Mouse (Mus musculus): Measurements from ENCODE around the gene Smyd1.

Gene Smyd1

GRCm38 (mm10) chr6:71257375-71257774 is 64.7 kb downstream of the Smyd1 start:
- no peak for DNase-seq

DNA sequence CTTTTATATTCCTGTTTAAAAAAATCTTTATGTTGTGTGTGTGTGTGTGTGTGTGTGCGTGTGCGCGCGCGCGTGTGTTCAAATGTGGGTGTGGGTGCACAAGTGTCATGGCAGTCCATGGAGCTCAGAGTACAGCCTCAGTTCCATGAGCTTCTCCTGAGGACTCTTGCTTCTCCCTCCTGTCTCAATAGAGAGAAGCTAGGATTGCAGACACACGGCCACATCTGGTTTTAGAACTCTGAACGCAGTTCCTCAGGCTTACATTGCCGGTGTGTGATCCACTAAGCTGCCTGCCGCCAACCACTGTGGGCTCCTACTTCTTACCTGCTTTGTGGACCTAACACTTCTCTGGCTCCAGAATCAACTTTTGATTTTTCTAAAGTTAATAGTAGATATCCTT is 65.9 kb downstream of the Smyd1 start:
- no peak for DNase-seq

GRCm38 (mm10) chr6:71254456-71254855 is 67.6 kb downstream of the Smyd1 start:
- no peak for DNase-seq

GRCm38 (mm10) chr6:71250951-71251350 is 71.1 kb downstream of the Smyd1 start:
- DNase-seq: no peak

DNA sequence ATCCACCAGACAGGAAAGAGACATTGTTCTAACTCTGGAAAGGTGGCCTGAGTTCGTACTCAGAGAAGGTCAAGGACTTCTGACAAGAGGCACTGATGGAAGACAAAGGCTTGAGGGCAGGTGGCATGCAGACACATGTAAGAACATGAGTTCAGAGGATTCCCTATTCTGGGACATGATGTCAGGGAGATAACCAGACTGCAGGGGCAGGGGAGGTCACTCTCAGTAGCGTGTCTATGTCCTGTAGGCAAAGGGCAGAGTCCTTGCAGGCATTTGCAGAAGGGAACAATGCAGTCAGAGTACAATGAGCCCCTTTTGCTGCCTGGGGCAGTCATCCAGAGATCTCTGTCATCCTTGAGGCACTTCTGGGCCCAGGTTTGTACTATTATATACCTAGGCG is 72.4 kb downstream of the Smyd1 start:
- no peak for DNase-seq

- DNase-seq: no peak
Measured at GRCm38 (mm10) chr6:71248420-71248819, 73.6 kb downstream of the Smyd1 start.

DNA sequence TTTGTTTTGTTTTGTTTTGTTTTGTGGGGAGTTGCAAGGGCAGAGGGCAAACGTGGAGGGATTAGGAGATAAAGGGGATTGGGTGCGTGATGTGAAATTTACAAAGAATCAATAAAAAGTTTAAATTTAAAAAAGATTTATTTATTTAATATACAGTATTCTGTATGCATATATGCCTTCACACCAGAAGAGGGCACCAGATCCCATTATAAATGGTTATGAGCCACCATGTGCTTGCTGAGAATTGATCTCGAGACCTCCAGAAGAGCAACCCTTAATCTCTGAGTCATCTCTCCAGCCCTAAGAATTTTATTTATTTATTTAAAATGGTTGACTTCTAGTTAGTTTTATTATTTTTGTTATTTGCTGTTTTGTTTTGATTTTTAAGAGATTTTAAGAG is 78.8 kb downstream of the Smyd1 start:
- no peak for DNase-seq

DNA sequence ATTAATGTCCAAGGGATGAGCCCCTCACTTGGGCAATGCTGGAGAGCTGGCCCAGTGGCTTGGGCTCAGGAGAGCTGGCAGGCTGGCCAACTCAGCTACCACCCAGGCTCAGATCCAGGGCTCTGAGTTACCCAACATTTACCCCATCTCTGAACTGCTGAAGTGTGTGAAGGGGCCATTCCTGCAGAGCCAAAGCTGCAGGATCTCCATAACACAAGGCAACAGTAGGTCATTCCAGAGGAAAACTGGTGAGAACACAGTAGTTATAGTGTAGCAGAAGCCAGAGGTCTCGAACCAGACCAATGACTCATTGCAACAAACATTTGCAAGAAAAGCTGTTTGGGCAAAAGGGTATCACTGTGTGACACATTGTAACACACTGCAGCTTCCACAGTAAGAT is 79.2 kb downstream of the Smyd1 start:
- DNase-seq: no peak

DNA sequence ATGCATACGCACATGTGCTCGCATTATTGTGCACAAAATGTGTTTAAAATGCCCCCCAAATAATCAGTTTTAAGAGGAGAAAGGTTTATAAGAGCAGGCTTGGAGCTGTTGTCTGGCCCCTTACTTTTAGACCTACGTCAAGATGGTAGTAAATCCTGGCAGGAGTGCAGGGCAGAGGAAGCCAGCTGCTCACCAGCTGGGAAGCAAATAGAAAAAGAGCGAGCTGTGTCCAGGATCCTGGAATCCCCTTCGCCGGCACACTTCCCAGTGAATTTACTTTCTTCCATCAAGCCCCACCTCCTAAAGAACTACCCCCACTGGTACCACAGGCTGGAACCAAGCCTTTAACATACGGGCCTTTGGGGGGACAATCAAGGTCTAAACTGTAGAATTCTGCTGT is 81.2 kb downstream of the Smyd1 start:
- no peak for DNase-seq

DNA sequence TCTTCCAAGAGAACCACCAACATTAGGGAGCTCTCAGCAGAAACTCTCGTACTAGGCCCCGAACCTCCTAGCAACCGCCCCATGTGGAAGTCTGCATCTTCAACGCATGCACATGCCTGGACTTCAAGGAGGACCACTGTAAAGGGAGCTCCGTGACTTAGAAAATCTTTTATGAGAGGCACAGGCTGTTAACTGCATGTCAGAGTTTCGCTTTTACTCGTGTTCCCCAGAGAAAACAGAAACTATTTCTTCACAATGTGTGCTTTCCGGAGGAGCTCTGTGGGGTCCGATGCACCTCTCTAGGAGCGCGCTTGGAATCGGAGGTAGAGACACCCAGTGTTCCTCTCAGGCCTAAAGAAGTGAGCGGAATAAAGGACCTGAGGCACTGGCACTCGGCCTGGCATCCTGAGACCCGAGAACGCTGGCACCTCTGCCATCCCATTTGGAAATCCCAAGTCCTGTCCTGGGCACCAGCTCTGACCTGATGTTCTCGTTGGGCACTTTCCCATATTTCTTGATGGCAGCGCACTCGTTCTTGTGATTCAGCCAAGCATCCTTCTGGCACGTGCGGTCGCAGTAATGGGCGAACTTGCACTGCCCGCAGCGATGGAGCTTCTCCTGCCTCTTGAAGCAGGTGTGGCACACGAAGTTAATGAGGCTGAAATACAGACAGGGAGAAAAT is 82.8 kb downstream of the Smyd1 start:
- DNase-seq: no peak

DNA sequence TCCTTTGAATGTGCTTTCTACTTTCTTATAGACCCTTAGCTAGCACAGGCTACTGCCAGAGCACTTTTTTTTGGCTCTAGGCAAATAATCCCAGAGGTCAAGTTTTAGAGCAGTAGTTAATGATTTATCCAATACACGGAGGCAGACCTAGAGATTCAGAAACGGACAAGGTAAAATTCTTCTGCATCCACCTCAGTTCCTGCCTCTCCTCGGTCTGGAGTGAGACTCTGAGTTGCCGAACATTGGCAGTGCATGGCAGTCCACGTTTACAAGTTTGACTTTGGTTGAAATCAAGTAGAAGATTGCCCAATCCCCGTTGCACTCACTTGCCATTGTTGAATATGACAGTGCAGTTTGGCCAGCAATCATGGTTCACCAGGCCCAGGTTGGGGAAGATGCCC is 85.0 kb downstream of the Smyd1 start:
- no peak for DNase-seq

DNA sequence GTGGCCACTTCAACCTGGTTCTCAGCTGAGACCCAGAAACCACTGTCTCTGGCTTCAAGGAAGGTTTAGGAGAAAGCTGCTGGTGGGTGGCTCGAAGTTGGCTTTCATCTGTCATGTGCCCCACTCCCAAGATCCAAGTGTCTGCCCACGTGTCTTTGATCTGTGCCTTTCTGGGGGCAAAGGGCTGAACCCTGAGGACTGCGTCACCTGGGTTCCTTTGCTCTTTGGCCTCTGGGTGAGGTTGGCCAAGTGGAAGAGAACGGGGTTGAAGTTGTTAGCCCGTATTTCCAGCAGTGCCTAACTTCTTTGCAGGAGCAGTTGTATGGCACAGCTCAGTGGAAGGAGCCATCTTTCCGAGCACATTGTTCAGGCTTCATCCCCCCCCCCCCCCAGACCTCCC is 85.5 kb downstream of the Smyd1 start:
- no peak for DNase-seq

DNA sequence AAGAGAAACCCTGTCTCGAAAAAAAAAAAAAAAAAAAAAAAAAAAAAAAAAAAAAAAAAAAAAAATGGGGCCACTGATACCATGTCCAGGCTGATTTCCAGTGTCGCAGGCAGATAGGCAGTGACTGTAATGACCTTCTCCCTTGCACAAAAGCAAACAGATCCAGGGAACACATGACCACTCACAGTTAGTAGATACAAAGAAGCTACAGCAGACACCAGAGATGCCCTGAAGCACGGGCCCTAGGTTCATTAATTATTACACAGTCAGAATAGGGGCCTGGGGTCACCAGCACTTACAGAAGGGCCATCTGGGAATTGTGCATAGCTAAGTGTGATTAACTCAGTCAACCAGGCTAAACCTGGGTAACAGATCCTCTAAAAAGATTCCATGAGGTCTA is 86.1 kb downstream of the Smyd1 start:
- DNase-seq: no peak

DNA sequence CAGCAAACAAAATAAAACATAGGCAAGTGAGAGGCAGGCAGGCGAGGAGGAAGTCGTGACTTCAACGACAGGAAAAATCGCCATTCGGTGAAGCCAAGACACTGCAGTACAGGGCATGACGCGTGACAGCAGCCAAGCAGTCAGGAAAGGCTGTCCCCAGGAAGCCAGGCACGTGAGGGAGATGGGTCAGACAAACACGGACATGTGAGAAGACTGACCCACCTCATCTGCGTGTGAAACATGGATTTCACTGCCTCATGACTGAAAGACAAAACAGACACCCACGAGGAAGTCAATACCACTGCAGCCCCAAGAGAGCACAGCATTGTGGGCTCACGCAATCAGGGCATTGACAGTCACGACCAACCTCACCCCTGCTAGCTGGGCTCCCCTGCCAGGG is 86.9 kb downstream of the Smyd1 start:
- DNase-seq: no peak

- DNase-seq: no peak
Measured at GRCm38 (mm10) chr6:71227157-71227770, 94.8 kb downstream of the Smyd1 start.

DNA sequence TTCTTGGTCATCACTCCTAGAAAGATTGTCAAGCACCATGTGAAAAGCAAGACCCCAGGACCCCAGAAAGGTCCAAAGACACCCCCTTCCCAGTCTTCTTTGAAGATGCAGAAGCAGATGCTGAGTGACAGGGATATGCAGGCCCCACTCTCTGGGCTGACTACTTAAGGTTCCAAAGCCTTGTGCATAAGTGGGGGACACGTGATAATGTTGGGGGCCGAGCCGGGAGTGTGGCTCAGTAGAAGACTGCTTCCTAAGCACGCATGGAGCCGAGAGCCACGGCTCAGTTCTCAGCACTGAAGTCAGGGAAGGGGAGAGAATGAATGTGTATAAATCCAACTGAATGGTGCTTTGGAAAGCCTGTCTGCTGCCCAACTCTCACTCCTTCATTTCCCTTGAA is 95.5 kb downstream of the Smyd1 start:
- no peak for DNase-seq

- no peak for DNase-seq
Measured at GRCm38 (mm10) chr6:71224184-71224943, 97.7 kb downstream of the Smyd1 start.

GRCm38 (mm10) chr6:71221501-71221900 is 100.5 kb downstream of the Smyd1 start:
- DNase-seq: no peak

GRCm38 (mm10) chr6:71212471-71212870 is 109.6 kb downstream of the Smyd1 start:
- no peak for DNase-seq

DNA sequence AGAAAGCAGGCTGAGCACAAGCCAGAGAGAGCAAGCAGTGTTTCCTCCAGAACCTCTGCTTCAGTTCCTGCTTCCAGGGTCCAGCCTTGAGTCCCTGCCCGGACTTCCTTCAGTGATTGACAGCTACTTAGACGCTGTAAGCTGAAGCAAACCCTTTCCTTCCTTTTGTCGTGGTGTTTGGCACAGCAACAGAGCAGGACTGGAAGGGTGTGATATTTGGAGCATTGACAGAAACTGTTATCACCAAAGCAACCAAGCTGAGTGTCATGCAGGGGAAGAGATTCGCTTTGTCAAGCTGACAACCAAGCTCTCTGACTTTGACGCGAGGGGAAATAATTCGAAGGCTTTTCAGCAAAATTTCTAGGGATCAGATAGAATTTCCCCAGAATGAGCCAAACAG is 110.1 kb downstream of the Smyd1 start:
- no peak for DNase-seq

- no peak for DNase-seq
Measured at GRCm38 (mm10) chr6:71208691-71209090, 113.3 kb downstream of the Smyd1 start.

DNA sequence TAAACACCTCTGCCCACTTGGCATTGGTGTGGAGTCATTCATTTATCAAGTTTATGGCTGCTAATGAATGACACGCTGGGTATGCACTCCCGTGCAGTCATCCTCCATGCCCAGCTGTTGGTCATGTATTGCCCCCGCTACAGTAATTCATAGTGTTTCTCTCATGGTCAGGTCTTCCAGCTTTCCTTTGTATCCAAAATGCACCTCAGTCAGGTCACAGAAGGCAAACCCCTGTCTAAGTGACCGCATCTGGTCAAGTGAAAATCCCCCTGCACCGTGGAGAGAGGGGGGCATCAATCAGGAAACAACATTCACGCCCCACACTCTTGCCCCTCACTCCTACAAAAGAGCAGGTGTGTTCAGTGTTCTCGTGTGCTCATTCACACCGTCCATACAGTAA is 117.9 kb downstream of the Smyd1 start:
- no peak for DNase-seq

GRCm38 (mm10) chr6:71203674-71204073 is 118.4 kb downstream of the Smyd1 start:
- no peak for DNase-seq

- DNase-seq: no peak
Measured at GRCm38 (mm10) chr6:71201925-71202324, 120.1 kb downstream of the Smyd1 start.

Measured in cerebellum, adult 11-12 months (tissue).